8 mouse cellular contexts compared by ENCODE assay signal in the genomic region with DNA sequence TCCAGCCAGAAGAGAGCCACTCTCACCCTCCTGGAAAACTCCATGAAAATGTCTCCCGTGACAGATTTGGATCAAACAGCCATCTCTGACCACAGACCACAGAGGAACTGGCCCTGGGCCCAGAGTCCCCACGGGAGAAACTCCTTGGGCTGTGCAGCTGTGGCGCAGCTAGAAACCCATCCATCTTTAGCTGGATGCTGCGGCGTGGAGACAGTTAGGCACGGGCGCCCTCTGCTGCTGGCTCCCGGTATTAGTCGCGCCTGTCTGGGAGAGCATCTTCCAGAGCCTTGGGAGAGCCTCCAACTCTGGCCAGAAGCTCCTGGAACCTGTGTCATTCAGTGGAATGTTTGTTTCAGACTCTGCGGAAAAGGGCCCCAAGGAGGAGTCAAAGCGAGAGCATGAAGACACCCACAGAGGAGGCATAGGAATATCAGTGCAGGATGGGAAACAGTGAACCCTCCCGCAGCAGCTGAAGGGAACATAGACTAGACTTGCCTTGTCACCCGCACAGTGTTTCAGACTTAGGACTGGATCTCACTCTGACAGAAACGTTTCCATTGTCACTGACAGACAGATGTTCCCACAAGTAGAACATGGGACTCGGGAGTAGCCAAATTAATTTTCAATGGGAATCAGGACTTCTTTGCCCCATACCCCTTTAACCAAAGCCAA. TPM values are rescaled to one million over a fixed set of nuclear protein-coding genes. Genes with fewer than 3 reads are reported as not detected.
DNase-seq lines count a peak whose midpoint lies in the region; ATAC-seq and TF ChIP-seq lines count a peak whose summit lies in the region.

No protein-coding gene starts in this region.

- no peak overlapping the region for H3K27ac ChIP-seq in heart, embryonic 16.5 days (ENCODE audit: low read length)
- no peak overlapping the region for H3K27ac ChIP-seq in liver, embryonic 14.5 days
- H3K27ac ChIP-seq in neural tube, embryonic 15.5 days (replicated peaks), result no peak overlapping the region

- TF ChIP-seq CTCF in brain, embryonic 14.5 days (IDR thresholded peaks at IDR 0.05; ENCODE audit: borderline replicate concordance, extremely low read depth, insufficient read depth, insufficient read length), result peak; percentile 95
- peak; percentile 88 for TF ChIP-seq CTCF in liver, embryonic 14.5 days (IDR thresholded peaks at IDR 0.05; ENCODE audit: low read depth)

- H3K4me2 ChIP-seq in heart, embryonic 16.5 days (ENCODE audit: low read depth, low read length), result no peak overlapping the region
- H3K4me2 ChIP-seq in liver, embryonic 14.5 days (ENCODE audit: low read depth), result no peak overlapping the region
- peak overlapping the region; percentile 45 for H3K4me2 ChIP-seq in neural tube, embryonic 15.5 days

- WGBS in heart, embryonic 16.5 days, result 15% methylated on average over 16 of the region's 16 CpGs
- 15% methylated on average over 16 of the region's 16 CpGs for WGBS in liver, embryonic 14.5 days (ENCODE audit: insufficient replicate concordance)
- 19% methylated on average over 16 of the region's 16 CpGs for WGBS in neural tube, embryonic 15.5 days

- H3K36me3 ChIP-seq in heart, embryonic 16.5 days (ENCODE audit: control insufficient read depth, insufficient read depth), result no peaks in the 10 kb centered on the region
- no peaks in the 10 kb centered on the region for H3K36me3 ChIP-seq in liver, embryonic 14.5 days (replicated peaks; ENCODE audit: control insufficient read depth, insufficient read depth, low read depth)
- no peaks in the 10 kb centered on the region for H3K36me3 ChIP-seq in neural tube, embryonic 15.5 days

- no peaks in the 10 kb centered on the region for H3K9me3 ChIP-seq in heart, embryonic 16.5 days (replicated peaks; ENCODE audit: control insufficient read depth, low read length)
- H3K9me3 ChIP-seq in liver, embryonic 14.5 days (ENCODE audit: control insufficient read depth, low read length), result no peaks in the 10 kb centered on the region
- no peaks in the 10 kb centered on the region for H3K9me3 ChIP-seq in neural tube, embryonic 15.5 days (replicated peaks)

- peaks cover 22% of the 10 kb centered on the region for H3K27me3 ChIP-seq in heart, embryonic 16.5 days (ENCODE audit: control insufficient read depth, insufficient read depth, low read length)
- no peaks in the 10 kb centered on the region for H3K27me3 ChIP-seq in liver, embryonic 14.5 days (ENCODE audit: control insufficient read depth, insufficient read depth, low read length)
- no peaks in the 10 kb centered on the region for H3K27me3 ChIP-seq in neural tube, embryonic 15.5 days (replicated peaks)

- no peaks in the 10 kb centered on the region for H3K4me1 ChIP-seq in heart, embryonic 16.5 days (ENCODE audit: control insufficient read depth, insufficient read depth, low read length)
- H3K4me1 ChIP-seq in liver, embryonic 14.5 days (replicated peaks; ENCODE audit: control insufficient read depth in 2 of 2, insufficient read depth in 2 of 2, low read length in 1 of 2), result no peaks in the 10 kb centered on the region
- H3K4me1 ChIP-seq in neural tube, embryonic 15.5 days, result peaks cover 3% of the 10 kb centered on the region; the same call in 1 of the 2 replicates

- peak; percentile 72 for ATAC-seq in erythroid progenitor cell, adult 5-6 weeks (replicated peaks; ENCODE audit: low FRiP score, poor library complexity, severe bottlenecking)
- peak; percentile 32; the same call in 1 of the 2 replicates for ATAC-seq in heart, embryonic 16.5 days (replicated peaks; ENCODE audit: extremely low read depth, insufficient read depth, low FRiP score)
- no peak for ATAC-seq in liver, embryonic 14.5 days (ENCODE audit: insufficient read depth)
- peak; percentile 75 for ATAC-seq in neural tube, embryonic 15.5 days (ENCODE audit: low FRiP score)

- no peak for TF ChIP-seq EP300 in liver, embryonic 14.5 days (IDR thresholded peaks at IDR 0.05; ENCODE audit: low read depth)

- H3K9ac ChIP-seq in heart, embryonic 16.5 days (ENCODE audit: low read length), result no peak overlapping the region
- no peak overlapping the region for H3K9ac ChIP-seq in liver, embryonic 14.5 days (replicated peaks)
- H3K9ac ChIP-seq in neural tube, embryonic 15.5 days (replicated peaks), result no peak overlapping the region

- no peak for TF ChIP-seq POLR2A in brain, embryonic 14.5 days (IDR thresholded peaks at IDR 0.05; ENCODE audit: borderline replicate concordance, extremely low read depth, insufficient read depth, insufficient read length, poor library complexity, severe bottlenecking)

- no peak overlapping the region for H3K4me3 ChIP-seq in heart, embryonic 16.5 days (ENCODE audit: low read length)
- no peak overlapping the region for H3K4me3 ChIP-seq in liver, embryonic 14.5 days (ENCODE audit: insufficient read depth in 1 of 2, low read depth in 2 of 2, low read length in 2 of 2)
- H3K4me3 ChIP-seq in neural tube, embryonic 15.5 days (replicated peaks), result no peak overlapping the region

- DNase-seq in 416B (ENCODE audit: low read depth), result peak; percentile 34
- peak; percentile 85 for DNase-seq in brain, embryonic 14.5 days (ENCODE audit: low read depth)
- DNase-seq in kidney, postnatal 25 days, result peak; percentile 79 to 90
- DNase-seq in liver, embryonic 14.5 days (ENCODE audit: low read depth in 3 of 3, low spot score in 3 of 3), result no peak
- peak; percentile 74 for DNase-seq in testis, postnatal 14 days (ENCODE audit: low spot score)

RNA-seq across cellular contexts. Expression of a gene that starts 44.0 kb away (rescaled TPM):
- polyA plus RNA-seq in brain, embryonic 14.5 days (2012; rRNA removed), result 4.5 and 8.4 TPM in 2 replicates
- not detected in 2 replicates for total RNA-seq in erythroid progenitor cell, adult 5-6 weeks (2015; ENCODE audit: low replicate concordance)
- total RNA-seq in erythroid progenitor cell, adult 5-6 weeks (2017; ENCODE audit: low replicate concordance), result not detected in 2 replicates
- polyA plus RNA-seq in heart, embryonic 16.5 days (2015; fragmentation: Nextera tagmentation; extraction: Ambion mirVana), result 0.06 TPM in 1 of 2 replicates, not detected in the other
- 0.06 and 0.08 TPM in 2 replicates for polyA plus RNA-seq in liver, embryonic 14.5 days (2012; rRNA removed)
- polyA plus RNA-seq in liver, embryonic 14.5 days (2014; fragmentation: Nextera tagmentation; extraction: Ambion mirVana), result 0.08 and 0.11 TPM in 2 replicates
- polyA plus RNA-seq in neural tube, embryonic 15.5 days (2015; fragmentation: Nextera tagmentation; extraction: Ambion mirVana), result 0.43 and 0.68 TPM in 2 replicates

RNA-seq across cellular contexts. Expression of a gene that starts 46.8 kb away (rescaled TPM):
- 7.6 and 10.3 TPM in 2 replicates for polyA plus RNA-seq in brain, embryonic 14.5 days (2012; rRNA removed)
- not detected in 2 replicates for total RNA-seq in erythroid progenitor cell, adult 5-6 weeks (2015; ENCODE audit: low replicate concordance)
- not detected in 2 replicates for total RNA-seq in erythroid progenitor cell, adult 5-6 weeks (2017; ENCODE audit: low replicate concordance)
- 1.3 and 1.5 TPM in 2 replicates for polyA plus RNA-seq in heart, embryonic 16.5 days (2015; fragmentation: Nextera tagmentation; extraction: Ambion mirVana)
- polyA plus RNA-seq in liver, embryonic 14.5 days (2012; rRNA removed), result 0.03 and 0.05 TPM in 2 replicates
- polyA plus RNA-seq in liver, embryonic 14.5 days (2014; fragmentation: Nextera tagmentation; extraction: Ambion mirVana), result not detected in 2 replicates
- 19.8 and 20.8 TPM in 2 replicates for polyA plus RNA-seq in neural tube, embryonic 15.5 days (2015; fragmentation: Nextera tagmentation; extraction: Ambion mirVana)

Comparison
In these comparisons a context has a peak if more than half of its experiments do, and no peak if none do; other contexts are left out.
1. DNase-seq: peak in 416B (single experiment), brain, embryonic 14.5 days (single experiment), kidney, postnatal 25 days (2 of 2) and testis, postnatal 14 days (single experiment); none in liver, embryonic 14.5 days (0 of 3).